Mouse (Mus musculus): ENCODE measurements around the gene Ndufa4l2. TPM values are rescaled to one million over a fixed set of nuclear protein-coding genes. Genes with fewer than 3 reads are reported as not detected.

Ndufa4l2 gene
- polyA plus RNA-seq, 1 experiment from 2014 or later, result 57.8 TPM

DNA sequence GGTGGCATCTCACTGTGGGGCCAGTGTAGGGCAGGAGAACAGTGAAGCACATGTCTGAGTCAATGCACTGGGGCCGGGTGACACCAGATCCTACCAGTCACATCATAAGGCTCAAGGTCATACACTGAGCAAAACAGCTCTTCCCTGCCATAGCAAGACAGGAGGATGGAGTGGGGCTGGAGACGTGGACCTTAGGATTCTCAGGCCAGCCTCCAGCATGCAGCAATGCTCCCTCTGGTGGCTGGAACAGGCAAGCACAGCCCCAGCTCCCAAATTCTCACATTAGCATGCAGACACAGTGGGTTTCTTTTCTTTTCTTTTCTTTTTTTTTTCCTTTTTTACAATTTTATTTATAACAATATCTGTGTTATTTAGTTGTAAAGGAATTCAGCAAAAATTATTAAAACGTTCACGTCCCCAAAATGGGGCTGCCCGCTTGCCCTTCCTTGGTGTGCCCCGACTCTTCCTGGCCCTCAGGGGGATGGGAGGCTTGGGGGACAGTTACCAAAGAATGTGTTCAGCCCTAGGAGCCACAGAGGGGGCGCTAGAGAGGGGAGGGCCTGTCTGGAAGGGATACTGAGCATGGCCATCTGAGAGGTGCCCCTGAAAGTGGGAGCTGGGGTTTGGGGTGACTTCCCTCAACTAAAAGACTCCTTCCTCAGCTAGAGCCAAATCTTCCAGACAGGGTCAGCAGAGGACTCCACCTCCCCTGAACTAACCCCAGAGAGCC, 23.3 kb downstream of the Ndufa4l2 start:
- TF ChIP-seq CTCF (IDR thresholded peaks at IDR 0.05; ENCODE audit: low read depth), result peak; percentile 95
- WGBS, result 25% methylated on average over 7 of the region's 7 CpGs

DNA sequence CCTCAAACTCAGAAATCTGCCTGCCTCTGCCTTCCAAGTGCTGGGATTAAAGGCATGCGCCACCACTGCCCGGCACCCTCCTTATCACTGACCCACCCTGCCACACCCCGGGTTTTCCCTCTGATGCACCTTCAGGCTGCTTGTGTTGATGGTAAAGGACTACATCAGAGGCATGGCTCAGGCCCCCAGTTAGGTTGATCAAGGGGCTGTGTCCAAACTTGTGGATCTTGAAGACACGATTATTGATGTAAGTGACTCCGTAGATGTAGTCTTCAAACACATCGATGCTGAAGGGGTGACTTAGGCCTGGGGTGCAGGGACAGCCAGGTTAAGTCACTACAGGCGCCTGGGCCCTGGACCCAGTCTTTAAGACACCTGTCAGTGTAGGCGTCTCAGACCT, 26.7 kb downstream of the Ndufa4l2 start:
- no peak for DNase-seq (ENCODE audit: low spot score)
- Histone ChIP-seq H3K27ac (no peak overlapping the region), H3K27me3 (ENCODE audit: insufficient read depth, low read length) (peaks cover 4% of the 10 kb centered on the region), H3K4me3 (replicated peaks; ENCODE audit: low read depth, low read length) (no peak overlapping the region), H3K9ac (ENCODE audit: low read depth, low read length) (no peak overlapping the region), H3K9me3 (replicated peaks; ENCODE audit: low read length) (no peaks in the 10 kb centered on the region), H3K4me1 (replicated peaks; ENCODE audit: insufficient read depth, low read length) (no peaks in the 10 kb centered on the region), H3K4me2 (ENCODE audit: low read length) (no peak overlapping the region), H3K36me3 (ENCODE audit: insufficient read depth, low read length) (peaks cover 17% of the 10 kb centered on the region; the same call in 1 of the 2 replicates)
- ATAC-seq (replicated peaks; ENCODE audit: low FRiP score, low read depth), result no peak
- 95% methylated on average over 8 of the region's 8 CpGs for WGBS
- no peak for TF ChIP-seq CTCF (IDR thresholded peaks at IDR 0.05; ENCODE audit: low read depth)

More for the DNA sequence above, 23.3 kb downstream of the Ndufa4l2 start:
- no peaks in the 10 kb centered on the region for H3K36me3 ChIP-seq (ENCODE audit: insufficient read depth, low read length)
- peaks cover 39% of the 10 kb centered on the region for H3K27me3 ChIP-seq (ENCODE audit: insufficient read depth, low read length)
- H3K27ac ChIP-seq, result no peak overlapping the region
- H3K9me3 ChIP-seq (replicated peaks; ENCODE audit: low read length), result no peaks in the 10 kb centered on the region
- H3K4me1 ChIP-seq (replicated peaks; ENCODE audit: insufficient read depth, low read length), result peaks cover 13% of the 10 kb centered on the region
- no peak overlapping the region for H3K9ac ChIP-seq (ENCODE audit: low read depth, low read length)
- no peak overlapping the region for H3K4me3 ChIP-seq (replicated peaks; ENCODE audit: low read depth, low read length)
- DNase-seq (ENCODE audit: low spot score) (peak; percentile 89), ATAC-seq (replicated peaks; ENCODE audit: low FRiP score, low read depth) (peak; percentile 19; the same call in 1 of the 2 replicates)
- no peak overlapping the region for H3K4me2 ChIP-seq (ENCODE audit: low read length)

DNA sequence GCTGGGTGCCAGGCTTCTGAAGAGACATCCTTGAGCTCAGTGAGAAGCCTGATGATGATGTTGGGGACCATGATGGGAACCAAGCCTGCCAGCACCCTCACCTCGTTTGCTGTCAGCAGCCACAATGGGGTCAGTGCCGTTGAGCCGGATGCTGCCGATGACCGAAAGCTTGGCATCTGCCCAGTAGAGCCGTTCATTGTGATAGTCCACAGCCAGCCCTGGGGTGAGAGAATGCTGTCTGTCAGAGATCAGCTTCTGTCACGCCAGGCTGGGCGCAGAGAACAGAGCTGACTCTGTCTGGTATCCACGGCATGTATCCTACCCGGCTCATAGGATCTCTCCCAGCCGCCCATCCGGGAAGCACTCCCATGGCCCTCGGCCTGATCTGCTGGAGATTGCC, 27.3 kb downstream of the Ndufa4l2 start:
- Histone ChIP-seq H3K9me3 (replicated peaks; ENCODE audit: low read length) (no peaks in the 10 kb centered on the region), H3K27ac (no peak overlapping the region), H3K4me2 (ENCODE audit: low read length) (no peak overlapping the region), H3K27me3 (ENCODE audit: insufficient read depth, low read length) (peaks cover under 1% of the 10 kb centered on the region; the same call in 1 of the 2 replicates), H3K4me3 (replicated peaks; ENCODE audit: low read depth, low read length) (no peak overlapping the region), H3K9ac (ENCODE audit: low read depth, low read length) (no peak overlapping the region), H3K4me1 (replicated peaks; ENCODE audit: insufficient read depth, low read length) (no peaks in the 10 kb centered on the region), H3K36me3 (ENCODE audit: insufficient read depth, low read length) (peaks cover 17% of the 10 kb centered on the region; the same call in 1 of the 2 replicates)
- no peak for ATAC-seq (replicated peaks; ENCODE audit: low FRiP score, low read depth)
- no peak for TF ChIP-seq CTCF (IDR thresholded peaks at IDR 0.05; ENCODE audit: low read depth)
- DNase-seq (ENCODE audit: low spot score), result no peak
- 50% methylated on average over 13 of the region's 13 CpGs for WGBS

DNA sequence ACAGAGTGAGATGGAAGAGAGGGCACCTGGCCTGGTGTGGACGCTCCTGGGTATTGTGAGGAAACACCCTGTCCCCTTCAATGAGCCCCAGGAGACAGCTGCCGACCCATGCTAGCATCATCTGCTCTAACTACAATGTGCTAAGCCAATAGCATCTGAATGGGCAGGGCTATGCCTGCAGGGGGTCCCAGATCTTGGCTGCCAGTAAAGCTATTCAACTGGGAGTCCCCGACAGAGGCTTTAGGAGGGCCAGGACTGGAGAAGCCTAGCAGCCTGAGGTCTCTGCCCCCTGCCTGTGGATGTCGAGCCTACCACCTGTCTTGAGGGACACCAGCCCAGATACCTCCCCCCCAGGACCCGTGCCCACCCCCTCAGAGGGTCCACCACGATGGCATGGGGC, 28.0 kb downstream of the Ndufa4l2 start:
- DNase-seq (ENCODE audit: low spot score), result no peak
- Histone ChIP-seq H3K9ac (ENCODE audit: low read depth, low read length) (no peak overlapping the region), H3K27me3 (ENCODE audit: insufficient read depth, low read length) (no peaks in the 10 kb centered on the region), H3K4me1 (replicated peaks; ENCODE audit: insufficient read depth, low read length) (no peaks in the 10 kb centered on the region), H3K9me3 (replicated peaks; ENCODE audit: low read length) (no peaks in the 10 kb centered on the region), H3K4me3 (replicated peaks; ENCODE audit: low read depth, low read length) (no peak overlapping the region), H3K36me3 (ENCODE audit: insufficient read depth, low read length) (peaks cover 17% of the 10 kb centered on the region; the same call in 1 of the 2 replicates), H3K4me2 (ENCODE audit: low read length) (no peak overlapping the region), H3K27ac (no peak overlapping the region)
- TF ChIP-seq CTCF (IDR thresholded peaks at IDR 0.05; ENCODE audit: low read depth), result no peak
- 47% methylated on average over 6 of the region's 6 CpGs for WGBS
- no peak for ATAC-seq (replicated peaks; ENCODE audit: low FRiP score, low read depth)

- ATAC-seq (replicated peaks; ENCODE audit: low FRiP score, low read depth) (no peak), DNase-seq (ENCODE audit: low spot score) (no peak)
- Histone ChIP-seq H3K9me3 (replicated peaks; ENCODE audit: low read length) (no peaks in the 10 kb centered on the region), H3K4me1 (replicated peaks; ENCODE audit: insufficient read depth, low read length) (no peaks in the 10 kb centered on the region), H3K27me3 (ENCODE audit: insufficient read depth, low read length) (no peaks in the 10 kb centered on the region), H3K27ac (no peak overlapping the region), H3K9ac (ENCODE audit: low read depth, low read length) (no peak overlapping the region), H3K4me2 (ENCODE audit: low read length) (no peak overlapping the region), H3K36me3 (ENCODE audit: insufficient read depth, low read length) (peaks cover 17% of the 10 kb centered on the region; the same call in 1 of the 2 replicates), H3K4me3 (replicated peaks; ENCODE audit: low read depth, low read length) (no peak overlapping the region)
- no peak for TF ChIP-seq CTCF (IDR thresholded peaks at IDR 0.05; ENCODE audit: low read depth)
- WGBS, result 62% methylated on average over 3 of the region's 3 CpGs
These were observed 29.1 kb downstream of the Ndufa4l2 start for GRCm38 (mm10) chr10:127543916-127544315.

DNA sequence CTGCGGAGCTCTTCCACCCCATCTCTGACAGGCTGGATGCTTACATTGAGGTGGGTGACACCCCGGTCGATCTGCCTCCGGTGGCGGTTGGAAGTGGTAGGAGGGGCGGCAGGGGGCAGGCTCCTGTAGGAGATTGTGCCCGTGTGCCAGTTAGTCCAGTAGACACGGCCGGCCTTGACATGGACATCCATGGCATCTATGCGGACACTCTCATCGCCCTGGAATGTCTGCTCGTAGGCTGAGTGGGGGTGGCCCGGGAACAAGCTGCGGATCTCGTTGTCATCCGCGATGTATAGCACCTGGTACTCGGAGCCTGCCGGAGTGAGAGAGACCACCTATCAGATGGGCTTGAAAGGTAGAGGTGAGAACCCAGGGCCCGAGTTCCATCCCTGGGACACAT, 29.6 kb downstream of the Ndufa4l2 start:
- ATAC-seq (replicated peaks; ENCODE audit: low FRiP score, low read depth) (no peak), DNase-seq (ENCODE audit: low spot score) (no peak)
- H3K4me2 ChIP-seq (ENCODE audit: low read length), result no peak overlapping the region
- WGBS, result 88% methylated on average over 20 of the region's 20 CpGs
- no peaks in the 10 kb centered on the region for H3K9me3 ChIP-seq (replicated peaks; ENCODE audit: low read length)
- no peaks in the 10 kb centered on the region for H3K27me3 ChIP-seq (ENCODE audit: insufficient read depth, low read length)
- no peak overlapping the region for H3K27ac ChIP-seq
- no peak overlapping the region for H3K9ac ChIP-seq (ENCODE audit: low read depth, low read length)
- no peaks in the 10 kb centered on the region for H3K4me1 ChIP-seq (replicated peaks; ENCODE audit: insufficient read depth, low read length)
- no peak overlapping the region for H3K4me3 ChIP-seq (replicated peaks; ENCODE audit: low read depth, low read length)
- H3K36me3 ChIP-seq (ENCODE audit: insufficient read depth, low read length), result peaks cover 17% of the 10 kb centered on the region; the same call in 1 of the 2 replicates
- TF ChIP-seq CTCF (IDR thresholded peaks at IDR 0.05; ENCODE audit: low read depth), result no peak

Measured in kidney, postnatal 0 days (tissue).